Mouse (Mus musculus) megakaryocyte, embryonic 14.5 days (primary cell): Measurements from ENCODE around the gene Rrp36.

Source experiments
- FLI1 ChIP-seq: IDR thresholded peaks from 2 replicates; pipeline ENCODE4 v1.6.1; 2012; ENCODE audit warnings: low read length, inconsistent platforms, mixed read lengths
- GATA1 ChIP-seq: IDR thresholded peaks from 3 replicates; pipeline ENCODE4 v1.6.1; 2012; ENCODE audit warnings: mixed read lengths, low read length, inconsistent platforms, borderline replicate concordance

GRCm38 (mm10) chr17:46628791-46629684 is 45.1 kb downstream of the Rrp36 start, which contains the start of gene Ptk7:
- TF ChIP-seq GATA1 (no peak), FLI1 (no peak)
